Mouse (Mus musculus) gastrocnemius, adult 8-10 months (tissue): ENCODE results near the gene Ctdsp2. TPM values are rescaled to one million over a fixed set of nuclear protein-coding genes. Genes with fewer than 3 reads are reported as not detected.

Experiments used
- DNase-seq, 2 experiments: peaks; one replicate each; pipeline ENCODE4 v3.0.0; 2022; ENCODE audit warnings: low spot score in 2 of 2
- total RNA-seq, 4 experiments: library from RNA; stranded (reverse); gene quantifications; 2 replicates each; pipeline ENCODE4 v1.2.4; 2022

Ctdsp2 gene
- 100 to 1,000 TPM; 103 to 118 (median 106) TPM for total RNA-seq

DNA sequence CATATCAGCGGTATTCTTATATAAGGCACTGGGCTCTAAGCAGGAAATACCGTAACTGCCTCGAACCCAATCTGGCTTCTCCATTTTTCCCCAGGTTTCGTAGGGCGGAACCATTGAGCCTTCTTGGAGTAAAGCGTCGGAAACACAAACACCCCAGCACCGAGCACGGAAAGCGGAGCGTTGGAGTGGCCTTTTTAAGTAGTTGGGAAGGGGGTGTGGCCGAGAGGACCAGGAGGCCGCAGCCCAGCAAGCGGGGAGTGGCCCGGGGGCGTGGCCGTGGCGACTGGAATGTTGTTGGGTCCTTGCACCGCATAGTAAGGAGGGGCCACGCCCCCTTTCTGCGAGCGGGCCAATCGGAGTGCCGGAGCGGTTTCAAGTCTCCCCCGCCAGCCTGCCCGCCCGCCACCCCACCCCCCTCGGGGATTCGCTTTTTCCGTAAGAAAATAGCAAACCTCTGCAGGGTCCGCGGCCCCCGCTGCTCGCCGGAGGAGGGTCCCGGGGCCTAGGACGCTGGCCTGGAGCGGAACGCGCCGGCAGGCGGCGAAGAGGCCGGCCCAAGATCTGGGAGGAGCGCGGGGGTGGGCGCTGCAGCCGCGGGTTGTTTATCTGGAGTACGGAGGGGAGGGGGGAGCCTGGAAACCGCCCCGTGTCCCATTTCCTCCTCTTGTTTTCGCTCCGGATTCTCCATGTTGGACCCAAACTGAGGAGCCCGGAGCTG, at the start of gene Ctdsp2:
TSS of gene Ctdsp2 (plus strand) at position 441 of the 718 bp plus-strand sequence.
- peak; percentile 100 for DNase-seq

DNA sequence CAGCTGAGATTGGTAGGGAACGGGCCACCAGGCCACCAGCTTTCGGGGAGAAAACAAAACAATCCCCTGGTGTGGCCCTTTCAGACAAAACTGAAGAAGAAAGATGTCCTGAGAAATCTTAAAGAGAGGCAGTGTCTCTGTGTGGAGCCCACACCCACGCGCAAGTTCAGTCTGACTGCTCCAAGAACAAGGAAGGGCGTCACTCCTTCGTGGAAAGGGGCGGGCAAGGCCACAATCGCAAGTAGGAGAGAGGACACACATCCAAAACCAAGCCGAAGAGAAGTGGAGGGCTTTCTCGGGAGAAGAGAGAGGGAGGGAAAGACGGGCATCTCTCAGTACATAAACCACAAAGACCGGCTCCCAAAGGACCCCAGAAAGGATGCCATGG, 49.7 kb upstream of the Ctdsp2 start:
- DNase-seq: peak; percentile 57 to 65

DNA sequence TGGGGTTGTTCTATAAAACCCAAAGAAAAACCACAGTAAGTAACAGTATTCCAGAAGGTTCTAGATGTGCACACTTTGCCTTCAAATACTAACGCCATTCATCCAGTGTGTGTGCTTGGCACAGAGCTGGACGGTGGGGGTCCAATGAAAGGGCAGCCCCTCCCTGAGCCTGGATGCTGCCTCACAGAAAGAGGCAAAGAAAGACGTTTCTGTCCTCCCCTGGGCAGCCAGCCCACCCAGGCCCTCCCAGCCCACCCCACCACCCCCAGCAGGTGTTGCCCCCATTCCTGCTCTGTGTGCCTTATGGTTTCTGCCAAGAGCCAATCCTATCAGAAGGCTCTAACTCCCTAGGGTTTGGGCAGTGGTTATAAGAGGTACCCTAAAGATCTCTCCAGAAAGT, 49.0 kb upstream of the Ctdsp2 start:
- DNase-seq: no peak

DNA sequence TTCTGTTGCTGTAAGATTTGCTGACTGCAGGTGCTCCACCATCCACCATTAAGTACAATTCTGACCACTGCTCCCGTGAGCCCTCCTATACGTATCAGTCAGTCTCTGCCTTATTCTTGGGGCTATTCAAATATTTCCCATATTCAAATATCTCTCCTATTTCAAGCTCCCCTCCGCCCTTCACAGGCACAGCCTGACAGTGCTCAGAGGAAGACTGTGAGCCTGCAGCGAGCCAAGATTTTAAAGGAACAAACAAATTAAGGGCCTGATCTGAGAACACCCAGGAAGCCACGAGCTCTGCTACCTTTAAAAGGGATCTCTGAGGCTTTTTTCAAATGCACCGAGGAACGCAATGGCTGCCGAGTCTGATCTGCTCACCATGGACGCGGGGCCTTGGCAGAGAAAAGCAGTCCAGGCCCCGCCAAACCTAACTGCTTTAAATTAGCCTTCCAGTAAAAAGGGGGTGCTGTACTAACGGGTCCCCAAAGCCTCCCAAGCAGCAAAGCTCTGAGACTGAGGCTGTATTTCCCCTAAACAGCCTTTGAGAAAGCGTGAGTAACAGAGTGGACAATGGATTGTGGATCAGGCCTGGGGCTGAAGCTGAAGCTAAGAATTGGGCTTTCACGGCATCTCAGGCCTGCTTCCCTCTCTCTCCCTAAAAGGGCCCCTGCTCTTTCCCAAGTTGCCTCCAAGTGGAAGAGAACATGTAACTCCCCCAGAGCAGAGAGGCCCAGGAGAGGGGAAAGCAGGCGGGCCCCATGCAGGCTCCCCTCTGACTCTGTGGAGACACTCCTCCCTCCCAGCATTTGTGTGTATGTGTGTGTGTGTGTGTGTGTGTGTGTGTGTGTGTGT, 48.0 kb upstream of the Ctdsp2 start:
- no peak for DNase-seq

DNA sequence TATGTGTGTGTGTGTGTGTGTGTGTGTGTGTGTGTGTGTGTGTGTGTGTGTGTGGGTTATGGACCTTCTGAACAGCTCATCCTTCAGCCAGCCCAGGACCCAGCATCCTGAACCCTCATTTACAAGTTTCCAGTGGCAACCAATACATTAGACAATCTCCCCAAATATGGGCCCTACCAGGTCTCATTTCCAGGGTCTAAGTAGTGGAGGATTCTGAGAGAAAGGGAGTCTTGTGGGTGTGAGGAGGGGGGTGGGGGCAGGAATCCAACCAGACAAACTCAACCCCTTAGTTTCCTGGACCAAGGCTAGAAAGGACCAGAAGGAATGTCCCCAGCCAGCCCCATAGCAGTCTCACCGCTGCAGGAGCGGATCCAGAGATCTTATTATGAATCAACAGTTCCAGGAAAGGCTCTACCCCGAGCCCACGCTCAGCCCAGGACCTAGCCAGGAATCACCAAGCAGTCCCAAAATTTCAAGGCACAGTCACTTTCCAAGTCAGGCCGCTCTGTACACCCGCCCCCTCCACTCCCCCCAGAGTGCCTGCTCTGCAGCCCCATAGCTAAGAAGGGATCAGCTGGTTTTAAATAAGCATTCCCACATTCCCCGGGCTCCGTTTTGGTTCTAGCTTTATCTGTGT, 47.3 kb upstream of the Ctdsp2 start:
- DNase-seq: peak; percentile 22 to 41

DNA sequence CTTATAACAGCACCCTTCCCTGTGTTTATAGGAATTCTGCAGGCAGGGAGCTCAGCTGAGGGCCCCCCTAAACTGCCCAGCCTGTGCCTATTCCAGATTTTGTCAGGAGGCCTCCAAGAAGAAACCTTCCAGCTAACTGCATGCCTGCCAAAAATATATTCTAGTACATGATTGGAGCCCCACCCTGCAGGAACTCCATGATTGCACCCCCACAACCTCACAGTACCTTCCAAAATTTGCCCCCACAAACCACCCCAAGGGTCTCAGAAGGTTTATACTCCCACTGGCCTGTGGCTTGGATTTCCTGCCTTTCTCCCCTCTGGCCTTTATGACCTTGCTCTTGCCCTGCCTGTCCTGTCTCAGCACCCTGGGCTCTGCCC, 46.8 kb upstream of the Ctdsp2 start:
- DNase-seq: no peak

DNA sequence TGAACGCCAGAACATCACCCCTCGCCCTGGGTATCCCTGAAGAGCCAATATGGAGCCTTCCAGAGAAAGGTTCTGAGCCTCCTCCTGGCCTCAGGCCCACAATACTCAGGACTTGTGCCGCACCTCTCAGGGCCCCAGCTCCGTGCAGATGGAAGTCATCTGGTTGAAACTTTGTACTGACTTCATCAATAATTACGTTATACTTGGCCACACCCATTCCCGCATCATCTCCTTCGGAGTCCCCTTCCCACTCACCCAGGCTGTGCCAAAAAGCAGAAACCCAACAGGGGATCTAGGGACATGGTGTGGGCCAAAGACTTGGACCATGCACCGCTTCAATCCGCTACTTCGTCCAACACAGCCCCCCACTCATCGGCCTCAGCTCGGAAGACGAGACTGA, 44.0 kb upstream of the Ctdsp2 start:
- DNase-seq: no peak

DNA sequence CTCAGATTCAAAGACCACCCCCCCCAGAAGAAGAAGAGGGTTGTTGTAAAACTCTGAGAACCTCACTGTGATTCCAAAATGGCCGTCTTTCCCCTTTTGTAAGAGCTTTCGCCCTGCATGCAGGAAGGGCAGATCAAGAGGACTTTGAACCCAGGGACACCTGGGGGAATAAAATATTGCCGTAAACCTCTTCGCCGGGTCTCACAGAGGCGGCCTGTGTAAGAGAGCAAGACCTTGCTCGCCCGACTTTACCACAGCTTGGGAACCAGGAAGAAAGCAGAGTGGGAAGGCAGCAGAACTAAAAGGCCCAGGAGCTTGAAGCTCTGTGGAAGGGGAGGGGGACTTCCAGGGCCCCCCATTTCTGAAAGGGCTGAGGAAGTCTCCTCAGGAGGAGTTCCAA, 43.4 kb upstream of the Ctdsp2 start:
- no peak for DNase-seq

DNA sequence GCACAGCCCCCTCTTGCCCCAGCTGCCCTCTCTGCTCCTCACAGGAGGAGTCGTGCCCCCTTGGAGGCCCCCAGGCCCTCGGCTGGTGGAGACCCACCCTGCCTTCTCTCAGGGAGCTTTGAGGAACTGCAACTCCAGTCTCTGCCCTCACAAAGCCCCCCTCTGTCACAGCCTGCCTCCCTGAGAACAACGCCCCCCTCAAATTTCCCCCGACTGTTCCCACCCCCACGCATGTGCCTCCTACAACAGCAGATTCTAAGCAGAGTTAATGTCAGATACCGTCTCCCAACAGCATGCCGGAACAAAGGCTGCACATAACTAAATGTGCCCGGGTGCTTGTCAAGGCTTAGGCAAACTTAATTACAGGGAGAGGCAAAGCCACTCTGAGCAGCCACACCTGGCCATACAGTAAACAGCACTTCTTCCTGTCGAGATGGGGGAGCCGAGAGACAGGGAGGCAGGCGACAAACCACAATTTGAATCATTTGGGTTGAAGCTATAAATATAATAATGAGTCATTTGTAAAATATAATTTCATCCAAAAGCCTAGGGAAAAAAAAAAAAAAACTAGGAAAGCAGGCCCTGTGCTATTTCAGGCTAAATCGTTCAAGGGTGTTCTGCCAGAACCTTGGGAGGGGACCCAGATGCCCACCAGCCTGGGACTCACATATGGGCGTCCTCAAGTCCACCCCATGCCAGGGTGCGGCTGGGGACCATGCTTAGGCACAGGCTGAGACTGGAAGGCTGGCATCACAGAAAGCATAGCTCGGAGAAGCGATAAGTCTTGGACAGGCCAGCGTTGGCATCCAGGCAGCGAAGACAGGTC, 42.7 kb upstream of the Ctdsp2 start:
- DNase-seq: no peak

DNA sequence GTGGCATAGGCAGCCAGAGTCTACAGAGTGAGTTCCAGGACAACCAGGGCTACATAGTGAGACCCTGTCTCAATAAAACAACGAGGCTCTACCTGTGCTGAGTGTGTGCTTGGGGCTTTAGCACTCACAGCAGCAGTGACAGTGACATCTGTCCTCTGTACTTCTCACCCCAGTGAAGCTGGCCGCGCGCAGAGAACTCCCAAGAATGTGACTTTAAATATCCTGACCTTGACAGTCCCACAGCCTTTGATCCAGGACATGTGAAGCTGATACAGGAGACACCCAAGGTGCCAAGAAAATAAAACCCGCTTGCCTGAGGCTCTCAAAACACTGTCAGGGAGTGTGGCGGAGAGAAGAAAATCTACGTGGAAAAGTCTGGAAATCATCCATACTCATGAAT, 37.6 kb upstream of the Ctdsp2 start:
- DNase-seq: no peak

DNA sequence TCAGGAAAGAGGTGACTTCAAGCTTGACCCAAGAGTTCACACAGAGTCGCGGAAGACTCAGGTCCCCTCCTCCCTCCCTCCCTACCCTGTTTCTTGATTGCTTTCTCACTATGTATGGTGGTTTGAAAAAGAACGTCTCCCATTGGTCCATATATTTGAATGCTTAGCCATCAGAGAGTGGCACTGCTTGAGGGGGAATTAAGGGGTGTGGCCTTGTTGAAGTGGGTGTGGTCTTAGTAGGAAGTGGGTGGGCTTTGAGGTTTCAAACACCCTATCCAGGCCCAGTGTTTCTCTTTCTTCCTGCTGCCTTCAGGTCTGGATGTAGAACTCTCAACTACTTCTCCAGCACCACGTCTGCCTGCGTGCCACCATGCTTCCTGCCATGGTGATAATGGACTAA, 33.0 kb upstream of the Ctdsp2 start:
- no peak for DNase-seq

DNA sequence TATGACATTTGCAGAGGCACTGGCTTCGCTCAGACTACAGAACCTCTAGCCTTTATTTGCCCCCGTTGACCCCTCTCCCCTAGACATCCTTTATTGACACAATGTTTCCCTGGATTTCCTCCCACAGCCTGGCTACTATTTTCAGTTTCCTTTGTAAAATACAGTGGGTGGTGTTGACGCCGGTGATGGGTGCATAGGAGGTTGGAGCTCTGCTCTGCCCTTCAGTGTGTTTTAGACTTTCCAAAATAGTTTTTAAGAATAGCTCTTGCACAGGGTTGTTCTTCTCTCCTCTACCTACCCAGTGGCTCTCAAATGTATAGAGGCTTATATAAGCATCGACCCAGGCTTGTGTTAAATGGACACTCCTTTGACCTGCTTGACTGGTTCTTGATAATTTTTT, 28.7 kb upstream of the Ctdsp2 start:
- DNase-seq: no peak

DNA sequence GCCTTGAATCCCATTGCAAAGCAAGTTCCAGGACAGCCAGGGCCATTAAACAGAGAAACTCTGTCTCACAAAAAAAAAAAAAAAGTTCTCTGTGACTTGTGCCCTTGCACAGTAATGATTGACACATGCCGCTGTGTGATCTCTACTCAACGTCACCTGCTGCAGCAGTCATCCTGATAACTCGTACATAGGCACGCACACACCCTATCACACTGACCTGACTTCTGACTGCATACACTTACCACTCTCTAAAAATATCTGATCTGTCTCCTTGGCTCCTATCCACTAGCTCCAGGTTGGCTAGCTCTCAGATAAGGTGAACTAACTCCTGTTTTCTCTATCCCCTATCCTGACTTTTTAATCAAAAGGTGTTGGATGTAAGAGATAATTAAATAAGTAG, 27.9 kb upstream of the Ctdsp2 start:
- no peak for DNase-seq

DNA sequence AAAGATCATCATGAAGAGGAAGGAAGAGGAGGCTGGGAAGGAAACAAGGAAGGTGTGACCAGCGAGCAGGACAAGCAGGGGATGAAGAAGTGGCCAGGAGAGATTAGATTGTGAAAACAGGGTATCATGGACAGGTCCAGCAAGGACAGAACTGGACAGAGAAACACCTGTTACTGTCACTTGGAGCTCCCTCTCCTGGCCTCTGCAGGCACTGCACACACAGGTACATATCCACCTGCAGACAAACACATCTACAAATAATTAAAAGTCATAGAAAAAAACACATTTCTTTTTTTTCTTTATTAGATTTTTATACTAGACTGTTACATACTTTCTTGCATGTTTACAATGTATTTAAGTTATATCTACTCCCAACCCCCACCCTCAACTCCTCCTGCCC, 26.1 kb upstream of the Ctdsp2 start:
- no peak for DNase-seq

DNA sequence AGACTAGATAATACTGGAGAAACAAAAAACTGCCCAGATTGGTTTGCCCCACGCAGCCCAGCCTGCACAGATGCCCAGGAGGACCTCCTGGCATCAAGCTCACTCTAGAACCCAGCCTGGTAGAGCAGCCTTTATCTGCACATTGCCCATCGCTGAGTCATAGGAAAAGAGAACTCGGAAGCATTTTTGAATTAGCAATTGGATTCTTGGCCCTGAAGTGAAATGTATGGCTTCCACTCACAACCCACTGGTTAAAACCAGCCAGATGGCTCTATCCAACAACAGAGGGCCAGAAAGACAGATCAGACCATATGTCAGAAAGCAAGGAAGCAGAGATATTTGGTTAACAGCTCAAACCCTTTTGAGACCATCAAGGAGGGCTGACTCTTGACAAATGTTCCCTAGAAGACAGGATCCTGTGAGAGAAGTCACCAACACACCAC, 25.5 kb upstream of the Ctdsp2 start:
- no peak for DNase-seq

DNA sequence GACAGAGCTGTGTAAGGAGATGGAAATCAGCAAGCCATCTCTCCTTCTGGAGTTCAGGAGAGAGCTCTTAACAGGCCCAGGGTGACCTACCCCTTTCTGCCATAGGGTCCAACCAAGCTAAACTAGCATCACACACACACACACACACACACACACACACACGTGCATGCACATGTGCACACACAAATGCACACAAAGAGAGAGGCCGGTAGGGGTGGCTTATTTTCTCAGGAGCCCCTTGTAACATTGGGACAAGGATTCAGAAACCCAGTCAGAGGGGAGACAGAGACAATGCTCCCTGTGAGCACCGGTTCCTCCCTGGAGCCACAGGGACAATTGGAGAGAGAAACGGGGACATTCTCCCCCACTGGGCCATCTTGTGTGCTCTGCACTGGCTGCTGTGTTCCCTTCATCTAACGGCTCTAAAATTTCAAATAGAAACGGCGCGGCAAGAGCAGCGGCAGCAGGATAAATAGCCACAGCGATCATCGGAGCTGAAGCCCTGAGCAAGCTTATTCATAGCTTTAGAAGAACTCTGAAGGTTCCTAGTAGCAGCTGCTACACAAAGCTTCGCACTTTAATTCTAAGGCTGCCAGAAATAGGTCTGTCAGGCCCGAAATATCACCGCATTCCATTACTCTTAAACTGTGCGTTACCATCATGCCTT, 21.7 kb upstream of the Ctdsp2 start:
- DNase-seq: no peak

DNA sequence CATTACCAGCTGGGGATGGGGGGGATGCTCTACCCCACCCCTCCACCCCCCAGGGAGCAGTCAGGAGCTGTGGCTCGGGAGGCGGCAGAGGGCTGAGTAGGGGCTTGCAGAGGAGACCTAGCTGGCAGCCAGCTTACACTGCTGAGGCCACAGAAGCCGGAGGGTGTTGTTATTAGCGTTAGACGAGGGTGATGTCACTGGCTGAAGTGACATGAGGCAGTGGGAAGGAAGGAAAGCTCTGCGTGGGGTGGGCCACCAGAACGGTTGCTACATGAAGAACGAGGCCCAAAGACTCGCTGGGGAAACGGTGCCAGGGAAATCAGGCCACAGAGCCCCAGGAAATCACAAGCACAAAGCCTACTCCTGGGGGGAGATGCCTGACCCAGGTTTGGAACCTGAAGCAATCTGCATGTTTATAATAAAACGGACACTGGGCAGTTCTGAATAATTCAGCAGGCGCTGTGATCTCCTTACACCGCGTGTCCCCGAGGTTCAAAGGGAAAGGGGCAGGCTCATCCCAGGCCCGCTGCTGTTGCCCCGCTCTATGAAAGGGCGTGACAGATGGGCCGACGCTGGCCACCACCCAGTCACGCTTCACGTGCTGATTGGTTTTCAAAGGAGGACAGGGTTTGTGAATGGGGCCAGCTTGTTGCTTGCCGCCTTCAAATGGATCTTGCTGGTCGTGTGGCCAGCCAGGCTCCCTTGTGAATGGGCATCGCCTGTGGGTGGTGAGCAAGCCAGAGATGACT, 21.0 kb upstream of the Ctdsp2 start:
- DNase-seq: no peak

DNA sequence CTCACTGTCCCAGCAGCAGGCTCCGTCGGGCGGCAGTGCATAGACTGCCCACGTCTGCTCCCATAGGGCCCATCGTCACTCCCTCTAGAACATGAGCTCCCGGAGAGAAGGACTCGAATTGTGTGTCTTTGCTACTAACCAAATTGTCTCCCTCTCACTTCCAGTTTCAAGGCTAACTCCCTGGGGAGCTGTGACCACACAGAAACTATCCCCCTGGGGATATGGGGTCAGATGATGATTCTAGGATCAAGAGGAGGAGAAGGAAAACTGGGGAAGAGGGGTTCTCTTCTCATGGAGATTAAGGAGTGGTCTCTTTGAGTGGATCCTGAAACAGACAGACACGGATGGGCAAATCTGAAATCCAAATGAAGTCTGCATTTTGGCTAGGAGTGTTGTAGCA, 18.0 kb upstream of the Ctdsp2 start:
- DNase-seq: no peak

DNA sequence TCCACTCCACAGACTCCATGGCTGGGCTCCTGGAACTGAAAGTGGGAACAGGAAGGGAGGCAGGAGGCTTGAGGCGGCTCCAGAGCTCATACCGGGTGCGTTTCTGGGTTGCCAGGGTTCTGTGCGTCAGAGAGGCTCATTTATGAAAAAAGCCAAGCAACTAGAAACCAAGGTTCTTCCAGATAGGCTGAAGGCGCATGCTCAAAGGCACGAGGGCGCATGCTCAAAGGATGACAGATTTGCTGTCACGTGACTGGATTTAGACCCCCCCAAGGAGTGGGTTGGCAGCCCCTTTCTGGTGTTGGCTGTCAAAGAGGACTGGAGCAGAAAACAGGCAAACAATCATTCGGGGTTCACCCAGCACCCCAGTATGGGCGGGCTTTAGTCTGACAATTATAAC, 16.8 kb upstream of the Ctdsp2 start:
- DNase-seq: peak; percentile 60 to 73

DNA sequence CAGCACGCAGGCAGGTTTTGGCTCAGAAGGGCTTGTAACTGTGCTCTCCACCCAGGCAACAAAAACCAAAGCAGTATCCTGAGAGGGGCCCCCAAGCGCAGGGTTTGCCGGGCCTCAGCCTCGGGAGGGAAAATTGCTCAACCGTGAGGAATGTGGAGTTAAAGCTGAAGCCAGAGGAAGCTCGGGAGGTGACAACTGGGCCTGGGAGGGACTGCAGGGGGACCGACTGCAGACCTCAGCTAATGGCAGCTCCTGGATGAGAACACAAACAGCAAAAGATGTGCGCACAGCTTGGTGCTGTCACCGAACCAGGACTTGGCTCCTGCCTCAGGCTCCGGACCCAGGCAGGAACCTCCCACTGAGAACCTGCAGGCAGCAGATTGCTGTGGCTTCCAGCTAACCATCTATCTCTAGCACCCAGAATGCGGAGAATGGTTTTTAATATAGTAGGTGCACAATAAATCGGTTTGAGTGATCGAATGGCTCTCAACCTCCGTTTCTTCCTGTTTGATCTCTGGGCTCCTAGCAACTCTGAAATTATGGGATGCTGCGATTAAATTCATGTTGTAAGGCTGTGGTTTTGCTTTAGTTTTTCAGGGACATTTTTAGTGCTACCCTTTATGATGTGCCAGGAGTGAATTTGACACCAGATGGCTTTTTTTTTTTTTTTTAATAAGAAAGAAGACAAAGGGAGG, 16.1 kb upstream of the Ctdsp2 start:
- DNase-seq: peak in 1 of 2 experiments; percentile 69
